In genomic region chr3:89458372-89458964, GRCm38 (mm10) we compare ENCODE assay signal across 1 mouse cellular context.
TF ChIP-seq lines count a peak whose summit lies in the region.

No protein-coding gene starts in this region.

TF ChIP-seq in MEL, 35 proteins besides CTCF, POLR2A, EP300 and RAD21 (continued from another document):
- TF ChIP-seq JUND (IDR thresholded peaks at IDR 0.05; ENCODE audit: low read depth, low read length) = no peak
- TF ChIP-seq TAL1 (IDR thresholded peaks at IDR 0.05; ENCODE audit: low read length) = no peak
- peak; percentile 86 for TF ChIP-seq TBP (IDR thresholded peaks at IDR 0.05; ENCODE audit: low read depth, low read length)
- no peak; the same call in 1 of the 2 replicates for TF ChIP-seq BHLHE40 (IDR thresholded peaks at IDR 0.05; ENCODE audit: borderline replicate concordance, low read depth, low read length)
- TF ChIP-seq ZNF384 (IDR thresholded peaks at IDR 0.05; ENCODE audit: low read depth, low read length) = 0 out of 2 replicates have a peak, but pooled peaks have one; percentile 31
- TF ChIP-seq MYB (IDR thresholded peaks at IDR 0.05; ENCODE audit: low read depth, low read length) = no peak
- no peak for TF ChIP-seq USF1 (IDR thresholded peaks at IDR 0.05; ENCODE audit: low read depth, low read length)
- TF ChIP-seq UBTF (IDR thresholded peaks at IDR 0.05; ENCODE audit: borderline replicate concordance, insufficient read depth, low read depth, low read length) = no peak
- peak; percentile 67 for TF ChIP-seq ZMIZ1 (IDR thresholded peaks at IDR 0.05; ENCODE audit: low read depth, low read length)
- TF ChIP-seq USF2 (IDR thresholded peaks at IDR 0.05; ENCODE audit: borderline replicate concordance in 1 of 2, insufficient read depth in 1 of 2, low read depth in 1 of 2, low read length in 2 of 2) = no peak
- peak; percentile 3; the same call in 1 of the 2 replicates for TF ChIP-seq RCOR1 (IDR thresholded peaks at IDR 0.05; ENCODE audit: low read depth, low read length)
- TF ChIP-seq KAT2A (conservative IDR thresholded peaks at IDR 0.05; ENCODE audit: low read depth, low read length) = no peak
- TF ChIP-seq TCF12 (IDR thresholded peaks at IDR 0.05; ENCODE audit: low read depth, low read length) = no peak; the same call in 1 of the 2 replicates
- no peak for TF ChIP-seq POLR2AphosphoS5 (IDR thresholded peaks at IDR 0.05; ENCODE audit: borderline replicate concordance, low read depth, low read length)
- TF ChIP-seq GABPA (IDR thresholded peaks at IDR 0.05; ENCODE audit: low read depth, low read length) = peak; percentile 83; the same call in 1 of the 2 replicates
- TF ChIP-seq NRF1 (IDR thresholded peaks at IDR 0.05; ENCODE audit: insufficient read depth, low read depth, low read length, poor library complexity, severe bottlenecking) = no peak
- TF ChIP-seq POLR2AphosphoS2 (IDR thresholded peaks at IDR 0.05; ENCODE audit: low read length) = peak; percentile 72; the same call in 1 of the 2 replicates
- TF ChIP-seq ELF1 (IDR thresholded peaks at IDR 0.05; ENCODE audit: low read depth, low read length) = no peak
- TF ChIP-seq ETS1 (IDR thresholded peaks at IDR 0.05; ENCODE audit: low read depth, low read length) = peak; percentile 76
- TF ChIP-seq MXI1 (IDR thresholded peaks at IDR 0.05; ENCODE audit: low read depth, low read length) = no peak
- TF ChIP-seq MAX (IDR thresholded peaks at IDR 0.05; ENCODE audit: low read length) = 0 out of 2 replicates have a peak, but pooled peaks have one; percentile 15
- peak; percentile 63; the same call in 1 of the 2 replicates for TF ChIP-seq NELFE (IDR thresholded peaks at IDR 0.05; ENCODE audit: low read depth, low read length)
- TF ChIP-seq MEF2A (IDR thresholded peaks at IDR 0.05; ENCODE audit: extremely low read depth, insufficient replicate concordance, low read depth, low read length, poor library complexity, severe bottlenecking) = peak; percentile 81; the same call in 1 of the 2 replicates
- TF ChIP-seq MAZ (IDR thresholded peaks at IDR 0.05; ENCODE audit: low read depth, low read length) = no peak
- peak; percentile 31; the same call in 1 of the 2 replicates for TF ChIP-seq MYC (IDR thresholded peaks at IDR 0.05; ENCODE audit: low read depth, low read length)
- no peak; the same call in 1 of the 2 replicates for TF ChIP-seq CHD1 (IDR thresholded peaks at IDR 0.05; ENCODE audit: low read depth, low read length)
- TF ChIP-seq GATA1 (IDR thresholded peaks at IDR 0.05; ENCODE audit: low read depth, low read length) = peak; percentile 66
- TF ChIP-seq SIN3A (IDR thresholded peaks at IDR 0.05; ENCODE audit: low read length) = peak; percentile 85
